Mouse (Mus musculus) ovary, adult 2 months (tissue): ENCODE measurements around the gene Cd101. TPM values are rescaled to one million over a fixed set of nuclear protein-coding genes. Genes with fewer than 3 reads are reported as not detected.

Experiments
- polyA plus RNA-seq: library from polyadenylated mRNA; depleted of rRNA; stranded (reverse); fragments of >200 nt; gene quantifications from 2 replicates; pipeline ENCODE4 v1.2.3, GENCODE M21; 2012; rRNA removed

The Cd101 gene
- 0.22 and 0.26 TPM in 2 replicates for polyA plus RNA-seq

GRCm38 (mm10) chr3:101029339-101029738 lies at the start of gene Cd101:
Gene Cd101, minus strand, starts transcription at chr3:101029556.

GRCm38 (mm10) chr3:100969176-100969917 lies 60.0 kb downstream of the Cd101 start, which contains the start of gene Ttf2:
Gene Ttf2, minus strand, starts transcription at chr3:100969663.

Other genes with a start within 250 kb of the Cd101 start
- gene Vtcn1, start 204.1 kb downstream of the Cd101 start, polyA plus RNA-seq, result 4.7 and 5.2 TPM in 2 replicates
- 9.7 and 11.0 TPM in 2 replicates for gene Trim45, start 107.4 kb downstream of the Cd101 start, polyA plus RNA-seq
- gene Ttf2, start 59.9 kb downstream of the Cd101 start, polyA plus RNA-seq, result 3.9 and 4.9 TPM in 2 replicates
- 26.1 and 27.0 TPM in 2 replicates for gene Ptgfrn, start 80.7 kb upstream of the Cd101 start, polyA plus RNA-seq